Mouse (Mus musculus) liver, embryonic 13.5 days (tissue): ENCODE results near the gene Mroh8. TPM values are rescaled to one million over a fixed set of nuclear protein-coding genes. Genes with fewer than 3 reads are reported as not detected.

Experiments
- ATAC-seq: fragments of 200-750 bp; cut with Nextera tagmentation; 2 replicates; pipeline ENCODE4 v1.8.0; 2017; ENCODE audit warnings: low read depth, mild to moderate bottlenecking, moderate number of reproducible peaks, moderate library complexity
- DNase-seq: peaks from one replicate; pipeline ENCODE4 v3.0.0; 2022
- H3K27ac ChIP-seq: fragments of 300-500 bp; sonication (generic); 2 replicates; pipeline ENCODE4 v1.5.1; 2015; ENCODE audit warnings: moderate library complexity, mild to moderate bottlenecking, inconsistent platforms
- H3K27me3 ChIP-seq: fragments of 300-500 bp; sonication (generic); 2 replicates; pipeline ENCODE4 v1.6.1; 2015; ENCODE audit warnings: mild to moderate bottlenecking, inconsistent platforms
- H3K36me3 ChIP-seq: fragments of 300-500 bp; sonication (generic); 2 replicates; pipeline ENCODE4 v1.6.1; 2015; ENCODE audit warnings: mild to moderate bottlenecking, inconsistent platforms
- H3K4me1 ChIP-seq: fragments of 300-500 bp; sonication (generic); replicated peaks from 2 replicates; pipeline ENCODE4 v1.6.1; 2015; ENCODE audit warnings: inconsistent platforms
- H3K4me2 ChIP-seq: fragments of 300-500 bp; sonication (generic); 2 replicates; pipeline ENCODE4 v1.6.1; 2015; ENCODE audit warnings: inconsistent platforms, mild to moderate bottlenecking, moderate library complexity
- H3K4me3 ChIP-seq: fragments of 300-500 bp; sonication (generic); replicated peaks from 2 replicates; pipeline ENCODE4 v1.5.1; 2015; ENCODE audit warnings: mild to moderate bottlenecking, inconsistent platforms
- H3K9ac ChIP-seq: fragments of 300-500 bp; sonication (generic); 2 replicates; pipeline ENCODE4 v1.6.1; 2015; ENCODE audit warnings: mild to moderate bottlenecking, inconsistent platforms
- H3K9me3 ChIP-seq: fragments of 300-500 bp; sonication (generic); replicated peaks from 2 replicates; pipeline ENCODE4 v1.6.1; 2016; ENCODE audit warnings: inconsistent platforms
- WGBS: fragments of 180-500 bp; shearing (Covaris S2); methylation state at CpG from one replicate; pipeline ENCODE4 v1.1.7; 2015; ENCODE audit not compliant: insufficient replicate concordance; 5-methylcytosine and 5-hydroxymethylcytosine counted together
- polyA plus RNA-seq: library from polyadenylated mRNA; unstranded; fragments of >200 nt; fragmentation: Nextera tagmentation; extraction: Ambion mirVana; gene quantifications from 2 replicates; pipeline ENCODE4 v1.2.1, GENCODE M21; 2015

Gene Mroh8
- polyA plus RNA-seq, 1 experiment from 2014 or later = 0.23 TPM

GRCm38 (mm10) chr2:157187223-157187622 lies 92.1 kb downstream of the Mroh8 start:
- peaks cover 91% of the 10 kb centered on the region for H3K36me3 ChIP-seq
- ATAC-seq = no peak
- 76% methylated on average over 4 of the region's 4 CpGs for WGBS

GRCm38 (mm10) chr2:157186504-157186903 lies 92.8 kb downstream of the Mroh8 start:
- Histone ChIP-seq H3K9me3 (no peaks in the 10 kb centered on the region), H3K27ac (no peak overlapping the region), H3K9ac (no peak overlapping the region), H3K4me3 (no peak overlapping the region), H3K27me3 (no peaks in the 10 kb centered on the region), H3K36me3 (peaks cover 89% of the 10 kb centered on the region), H3K4me1 (peaks cover 20% of the 10 kb centered on the region), H3K4me2 (no peak overlapping the region)
- DNase-seq (no peak), ATAC-seq (no peak)
- WGBS = 87% methylated on average over 5 of the region's 5 CpGs

More at GRCm38 (mm10) chr2:157187223-157187622, 92.1 kb downstream of the Mroh8 start:
- Histone ChIP-seq H3K27me3 (no peaks in the 10 kb centered on the region), H3K4me2 (no peak overlapping the region), H3K4me3 (no peak overlapping the region), H3K9me3 (no peaks in the 10 kb centered on the region), H3K27ac (no peak overlapping the region), H3K4me1 (peaks cover 18% of the 10 kb centered on the region), H3K9ac (no peak overlapping the region)
- DNase-seq = no peak

DNA sequence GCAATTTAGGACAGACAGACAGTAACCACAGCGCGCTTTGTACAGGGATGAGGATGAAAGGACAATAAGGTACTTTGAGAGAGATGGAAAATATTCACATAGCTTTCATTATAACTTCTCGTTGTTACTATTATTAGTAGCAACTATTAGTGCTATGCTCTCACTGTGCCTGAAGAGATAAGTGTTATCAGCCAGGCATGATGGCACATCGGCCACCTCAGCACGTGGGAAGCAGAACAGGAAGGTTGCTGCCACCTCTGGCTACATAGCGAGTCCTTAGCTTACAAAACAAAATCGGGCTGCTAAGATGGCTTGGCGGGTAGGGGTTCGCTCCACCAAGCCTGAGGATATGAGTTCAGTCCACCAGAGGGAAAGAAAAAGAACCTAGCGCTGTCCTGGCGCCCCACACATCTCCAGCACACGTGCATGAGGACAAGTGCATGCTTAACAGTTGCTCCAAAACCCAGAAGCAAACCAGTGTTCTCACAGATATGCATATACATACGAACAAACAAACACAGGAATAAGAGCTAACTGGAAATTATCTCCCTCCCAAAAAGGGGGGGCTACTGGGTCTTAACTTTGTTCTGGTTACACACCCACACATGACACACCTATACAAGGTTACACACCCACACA lies 94.2 kb downstream of the Mroh8 start:
- H3K27ac ChIP-seq = peak overlapping the region; percentile 60
- DNase-seq (peak; percentile 44), ATAC-seq (peak; percentile 92)
- H3K27me3 ChIP-seq = no peaks in the 10 kb centered on the region
- no peaks in the 10 kb centered on the region for H3K9me3 ChIP-seq
- peak overlapping the region; percentile 40; the same call in 1 of the 2 replicates for H3K9ac ChIP-seq
- 46% methylated on average over 13 of the region's 13 CpGs for WGBS
- peaks cover 88% of the 10 kb centered on the region for H3K36me3 ChIP-seq
- H3K4me2 ChIP-seq = peak overlapping the region; percentile 37
- H3K4me3 ChIP-seq = no peak overlapping the region
- peaks cover 20% of the 10 kb centered on the region for H3K4me1 ChIP-seq

GRCm38 (mm10) chr2:157178167-157178566 lies 101.2 kb downstream of the Mroh8 start:
- H3K27me3 ChIP-seq = no peaks in the 10 kb centered on the region
- no peaks in the 10 kb centered on the region for H3K9me3 ChIP-seq
- H3K9ac ChIP-seq = no peak overlapping the region
- WGBS = 80% methylated on average over 6 of the region's 6 CpGs
- peaks cover 13% of the 10 kb centered on the region; the same call in 1 of the 2 replicates for H3K4me1 ChIP-seq
- no peak overlapping the region for H3K4me3 ChIP-seq
- no peak for ATAC-seq
- H3K36me3 ChIP-seq = peaks cover 81% of the 10 kb centered on the region
- H3K4me2 ChIP-seq = no peak overlapping the region
- H3K27ac ChIP-seq = no peak overlapping the region
- no peak for DNase-seq

GRCm38 (mm10) chr2:157176248-157176647 lies 103.1 kb downstream of the Mroh8 start:
- DNase-seq = no peak
- no peak for ATAC-seq
- H3K4me3 ChIP-seq = no peak overlapping the region

DNA sequence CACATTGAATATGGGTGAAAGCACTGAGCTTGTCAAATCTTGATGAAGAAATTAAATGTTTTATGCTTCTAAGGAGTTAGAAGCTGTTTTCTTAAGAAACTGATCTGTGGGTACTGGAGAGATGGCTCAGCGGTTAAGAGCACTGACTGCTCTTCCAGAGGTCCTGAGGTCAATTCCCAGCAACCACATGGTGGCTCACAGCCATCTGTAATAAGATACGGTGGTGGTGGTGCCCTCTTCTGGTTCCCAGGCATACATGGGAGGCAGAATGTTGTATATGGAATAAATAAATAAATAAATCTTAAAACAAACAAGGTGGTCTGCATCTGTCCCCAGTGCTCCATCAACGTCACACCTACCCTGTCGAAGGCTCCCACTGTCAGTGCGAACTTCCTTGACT lies 104.9 kb downstream of the Mroh8 start:
- ATAC-seq = no peak
- H3K4me2 ChIP-seq = no peak overlapping the region
- H3K9me3 ChIP-seq = no peaks in the 10 kb centered on the region
- no peaks in the 10 kb centered on the region for H3K27me3 ChIP-seq
- H3K4me1 ChIP-seq = peaks cover 10% of the 10 kb centered on the region; the same call in 1 of the 2 replicates
- peaks cover 81% of the 10 kb centered on the region for H3K36me3 ChIP-seq
- 86% methylated on average over 5 of the region's 5 CpGs for WGBS
- no peak for DNase-seq
- no peak overlapping the region for H3K27ac ChIP-seq
- H3K4me3 ChIP-seq = no peak overlapping the region
- H3K9ac ChIP-seq = no peak overlapping the region

More at GRCm38 (mm10) chr2:157176248-157176647, 103.1 kb downstream of the Mroh8 start:
- Histone ChIP-seq H3K27ac (no peak overlapping the region), H3K27me3 (no peaks in the 10 kb centered on the region), H3K9ac (no peak overlapping the region), H3K36me3 (peaks cover 83% of the 10 kb centered on the region), H3K4me1 (peaks cover 10% of the 10 kb centered on the region; the same call in 1 of the 2 replicates), H3K9me3 (no peaks in the 10 kb centered on the region), H3K4me2 (no peak overlapping the region)
- 69% methylated on average over 3 of the region's 3 CpGs for WGBS

GRCm38 (mm10) chr2:157173555-157173954 lies 105.8 kb downstream of the Mroh8 start:
- DNase-seq = no peak
- Histone ChIP-seq H3K4me3 (no peak overlapping the region), H3K27ac (no peak overlapping the region), H3K4me2 (no peak overlapping the region), H3K9me3 (no peaks in the 10 kb centered on the region), H3K4me1 (peaks cover 10% of the 10 kb centered on the region; the same call in 1 of the 2 replicates), H3K27me3 (no peaks in the 10 kb centered on the region), H3K36me3 (peaks cover 90% of the 10 kb centered on the region), H3K9ac (no peak overlapping the region)
- no peak for ATAC-seq
- WGBS = 90% methylated on average over 6 of the region's 6 CpGs

- WGBS = 96% methylated on average over 6 of the region's 6 CpGs
- H3K27ac ChIP-seq = no peak overlapping the region
- H3K9ac ChIP-seq = no peak overlapping the region
- peaks cover 90% of the 10 kb centered on the region for H3K36me3 ChIP-seq
- ATAC-seq (no peak), DNase-seq (no peak)
- no peaks in the 10 kb centered on the region for H3K27me3 ChIP-seq
- peaks cover 4% of the 10 kb centered on the region; the same call in 1 of the 2 replicates for H3K4me1 ChIP-seq
- no peak overlapping the region for H3K4me3 ChIP-seq
- H3K4me2 ChIP-seq = no peak overlapping the region
- H3K9me3 ChIP-seq = no peaks in the 10 kb centered on the region
Observed at GRCm38 (mm10) chr2:157172984-157173383, 106.4 kb downstream of the Mroh8 start.

DNA sequence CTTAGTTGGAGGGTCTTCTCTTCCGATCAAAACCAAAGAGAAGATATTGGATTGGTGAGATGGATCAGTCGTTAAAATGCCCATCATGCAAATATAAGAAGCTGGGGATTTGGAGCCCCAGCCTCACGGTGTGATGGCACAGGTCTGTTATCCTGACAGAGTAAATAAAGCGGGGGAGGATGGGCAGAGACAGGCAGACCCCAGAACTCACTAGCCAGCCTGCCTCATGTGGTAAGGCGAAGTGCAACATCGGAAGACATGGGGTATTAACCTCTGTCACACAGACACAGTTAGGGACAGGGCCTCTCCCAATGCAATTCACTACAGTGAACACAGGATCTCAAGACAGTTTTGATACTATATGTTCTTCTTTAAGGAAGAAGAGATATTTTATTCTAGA lies 108.7 kb downstream of the Mroh8 start:
- Histone ChIP-seq H3K4me2 (no peak overlapping the region), H3K27ac (no peak overlapping the region), H3K4me1 (no peaks in the 10 kb centered on the region), H3K9me3 (no peaks in the 10 kb centered on the region), H3K4me3 (no peak overlapping the region), H3K27me3 (no peaks in the 10 kb centered on the region), H3K36me3 (peaks cover 88% of the 10 kb centered on the region), H3K9ac (no peak overlapping the region)
- no peak for ATAC-seq
- no peak for DNase-seq
- WGBS = 78% methylated on average over 6 of the region's 6 CpGs

- Histone ChIP-seq H3K27me3 (no peaks in the 10 kb centered on the region), H3K4me2 (no peak overlapping the region), H3K9ac (no peak overlapping the region), H3K27ac (no peak overlapping the region), H3K36me3 (peaks cover 87% of the 10 kb centered on the region), H3K4me1 (no peaks in the 10 kb centered on the region), H3K9me3 (no peaks in the 10 kb centered on the region), H3K4me3 (no peak overlapping the region)
- WGBS = 74% methylated on average over 5 of the region's 5 CpGs
- DNase-seq = no peak
- ATAC-seq = no peak
Observed at GRCm38 (mm10) chr2:157170166-157170565, 109.2 kb downstream of the Mroh8 start.

GRCm38 (mm10) chr2:157166371-157167080 lies 112.8 kb downstream of the Mroh8 start:
- H3K4me2 ChIP-seq = no peak overlapping the region
- H3K9ac ChIP-seq = no peak overlapping the region
- no peaks in the 10 kb centered on the region for H3K27me3 ChIP-seq
- 93% methylated on average over 12 of the region's 12 CpGs for WGBS
- DNase-seq (no peak), ATAC-seq (no peak)
- H3K4me3 ChIP-seq = no peak overlapping the region
- H3K9me3 ChIP-seq = no peaks in the 10 kb centered on the region
- H3K27ac ChIP-seq = no peak overlapping the region
- no peaks in the 10 kb centered on the region for H3K4me1 ChIP-seq
- H3K36me3 ChIP-seq = peaks cover 84% of the 10 kb centered on the region
